Mouse (Mus musculus) limb, embryonic 14.5 days (tissue): ENCODE results near the gene Hist1h2be. TPM values are rescaled to one million over a fixed set of nuclear protein-coding genes. Genes with fewer than 3 reads are reported as not detected.

Source experiments
- ATAC-seq: fragments of 200-750 bp; cut with Nextera tagmentation; 2 replicates; pipeline ENCODE4 v1.8.0; 2017; ENCODE audit warnings: low read depth, moderate number of reproducible peaks, moderate TSS enrichment; ENCODE audit not compliant: low FRiP score
- DNase-seq: peaks from one replicate; pipeline ENCODE4 v3.0.0-alpha.2; 2015; ENCODE audit warnings: low spot score
- H3K27ac ChIP-seq: fragments of 300-500 bp; sonication (generic); replicated peaks from 2 replicates; pipeline ENCODE4 v1.5.1; 2014; ENCODE audit warnings: low read depth, mild to moderate bottlenecking, low read length, moderate library complexity, mixed read lengths
- H3K27me3 ChIP-seq: fragments of 300-500 bp; sonication (generic); 2 replicates; pipeline ENCODE4 v1.6.1; 2014; ENCODE audit warnings: low read length, mixed read lengths; ENCODE audit not compliant: control insufficient read depth, insufficient read depth
- H3K36me3 ChIP-seq: fragments of 300-500 bp; sonication (generic); 2 replicates; pipeline ENCODE4 v1.6.1; 2014; ENCODE audit warnings: mild to moderate bottlenecking, low read length, moderate library complexity, mixed read lengths; ENCODE audit not compliant: control insufficient read depth, insufficient read depth
- H3K4me1 ChIP-seq: fragments of 300-500 bp; sonication (generic); 2 replicates; pipeline ENCODE4 v1.6.1; 2014; ENCODE audit warnings: antibody characterized with exemption, low read length, mixed read lengths; ENCODE audit not compliant: control insufficient read depth, insufficient read depth
- H3K4me2 ChIP-seq: fragments of 300-500 bp; sonication (generic); replicated peaks from 2 replicates; pipeline ENCODE4 v1.6.1; 2014; ENCODE audit warnings: low read depth, mild to moderate bottlenecking, low read length, moderate library complexity; ENCODE audit not compliant: severe bottlenecking
- H3K4me3 ChIP-seq: fragments of 300-500 bp; sonication (generic); replicated peaks from 2 replicates; pipeline ENCODE4 v1.5.1; 2014; ENCODE audit warnings: low read length
- H3K9ac ChIP-seq: fragments of 300-500 bp; sonication (generic); 2 replicates; pipeline ENCODE4 v1.6.1; 2014; ENCODE audit warnings: mild to moderate bottlenecking, low read depth, low read length, moderate library complexity; ENCODE audit not compliant: severe bottlenecking
- H3K9me3 ChIP-seq: fragments of 300-500 bp; sonication (generic); 2 replicates; pipeline ENCODE4 v1.6.1; 2016; ENCODE audit warnings: low read length; ENCODE audit not compliant: control insufficient read depth
- POLR2A ChIP-seq: fragments of 200-500 bp; IDR thresholded peaks from 2 replicates; pipeline ENCODE4 v1.8.0; 2012; ENCODE audit warnings: inconsistent platforms, mild to moderate bottlenecking, moderate library complexity, borderline replicate concordance; ENCODE audit not compliant: insufficient read depth, insufficient read length; ENCODE audit errors: extremely low read depth
- WGBS: fragments of 180-500 bp; shearing (Covaris S2); extraction: QIAGEN DNeasy Blood & Tissue Kit; methylation state at CpG from one replicate; pipeline ENCODE4 v1.1.7; 2014; 5-methylcytosine and 5-hydroxymethylcytosine counted together
- polyA plus RNA-seq, 2 experiments: library from polyadenylated mRNA; depleted of rRNA in 1 of 2; stranded (reverse) in 1 of 2; unstranded in 1 of 2; fragments of >200 nt; fragmentation: Nextera tagmentation in 1 of 2; extraction: Ambion mirVana in 1 of 2; gene quantifications; 2 replicates each; pipeline versions ENCODE4 v1.2.1 to v1.2.3; 2012 to 2014

The Hist1h2be gene
- polyA plus RNA-seq, 2 experiments: 1.5 to 3.0 TPM

- no peaks in the 10 kb centered on the region for H3K4me1 ChIP-seq
- DNase-seq: no peak
- no peak for ATAC-seq
Measured at GRCm38 (mm10) chr13:23609844-23610243, 11.1 kb downstream of the Hist1h2be start.

DNA sequence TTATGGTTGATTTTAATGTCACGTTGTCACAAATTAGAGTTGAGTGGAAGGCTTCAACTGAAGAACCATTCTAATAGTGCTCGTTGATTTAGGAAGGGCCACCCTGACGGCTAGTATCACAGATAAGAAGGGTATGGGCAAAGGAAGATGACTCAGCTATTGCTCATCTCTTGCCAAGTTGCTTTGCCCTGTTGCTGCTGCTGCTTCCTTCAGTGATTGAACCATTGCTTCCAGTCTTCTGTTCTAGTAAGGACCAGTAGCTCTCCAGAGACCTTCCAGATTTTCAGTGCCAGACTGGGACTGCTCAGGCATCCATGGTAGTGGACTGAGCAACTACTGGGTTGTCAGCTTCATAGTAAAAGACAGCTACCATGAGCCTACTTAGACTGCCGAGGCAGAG is 11.7 kb downstream of the Hist1h2be start:
- Histone ChIP-seq H3K4me3 (no peak overlapping the region), H3K36me3 (no peaks in the 10 kb centered on the region), H3K4me2 (no peak overlapping the region), H3K9ac (no peak overlapping the region), H3K27ac (no peak overlapping the region), H3K4me1 (no peaks in the 10 kb centered on the region), H3K27me3 (no peaks in the 10 kb centered on the region), H3K9me3 (no peaks in the 10 kb centered on the region)
- no peak for TF ChIP-seq POLR2A
- ATAC-seq (no peak), DNase-seq (no peak)
- WGBS: 89% methylated on average over 4 of the region's 4 CpGs

More at GRCm38 (mm10) chr13:23609844-23610243, 11.1 kb downstream of the Hist1h2be start:
- TF ChIP-seq POLR2A: no peak
- Histone ChIP-seq H3K9ac (no peak overlapping the region), H3K36me3 (no peaks in the 10 kb centered on the region), H3K27ac (no peak overlapping the region), H3K9me3 (no peaks in the 10 kb centered on the region), H3K4me2 (no peak overlapping the region), H3K27me3 (no peaks in the 10 kb centered on the region), H3K4me3 (no peak overlapping the region)

- H3K27me3 ChIP-seq: no peaks in the 10 kb centered on the region
- 93% methylated on average over 3 of the region's 3 CpGs for WGBS
Measured at GRCm38 (mm10) chr13:23605052-23605451, 15.9 kb downstream of the Hist1h2be start.

DNA sequence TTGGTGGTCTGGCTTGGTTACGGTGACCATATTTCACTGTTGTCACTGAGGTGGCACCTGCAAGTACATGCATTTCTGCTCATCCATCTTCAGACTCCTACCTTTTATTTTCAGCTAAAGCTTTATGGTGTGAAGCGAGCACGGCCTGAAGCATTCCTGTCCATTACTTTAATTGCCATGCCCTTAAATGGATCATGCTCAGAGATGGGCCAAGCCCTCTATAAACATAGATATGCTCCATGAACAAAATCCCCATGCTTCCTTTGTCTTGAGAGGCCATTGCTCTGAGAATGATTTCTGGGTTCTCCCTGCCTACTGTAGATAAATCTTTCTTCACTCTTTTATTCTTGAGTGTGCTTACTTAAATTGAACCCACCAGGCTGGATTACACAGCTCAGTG is 16.5 kb downstream of the Hist1h2be start:
- ATAC-seq: no peak
- Histone ChIP-seq H3K27me3 (no peaks in the 10 kb centered on the region), H3K4me2 (no peak overlapping the region), H3K9me3 (no peaks in the 10 kb centered on the region), H3K9ac (no peak overlapping the region), H3K4me3 (no peak overlapping the region), H3K27ac (no peak overlapping the region), H3K36me3 (no peaks in the 10 kb centered on the region), H3K4me1 (no peaks in the 10 kb centered on the region)
- no peak for TF ChIP-seq POLR2A
- DNase-seq: no peak
- 89% methylated on average over 3 of the region's 3 CpGs for WGBS

More at GRCm38 (mm10) chr13:23605052-23605451, 15.9 kb downstream of the Hist1h2be start:
- H3K36me3 ChIP-seq: no peaks in the 10 kb centered on the region
- H3K27ac ChIP-seq: no peak overlapping the region
- no peak overlapping the region for H3K4me3 ChIP-seq
- no peak for TF ChIP-seq POLR2A
- H3K9me3 ChIP-seq: no peaks in the 10 kb centered on the region
- ATAC-seq (no peak), DNase-seq (no peak)
- no peaks in the 10 kb centered on the region for H3K4me1 ChIP-seq
- no peak overlapping the region for H3K4me2 ChIP-seq
- no peak overlapping the region for H3K9ac ChIP-seq

GRCm38 (mm10) chr13:23603182-23603699 is 17.7 kb downstream of the Hist1h2be start:
- TF ChIP-seq POLR2A: no peak
- no peaks in the 10 kb centered on the region for H3K9me3 ChIP-seq

More at GRCm38 (mm10) chr13:23603182-23603699, 17.7 kb downstream of the Hist1h2be start:
- H3K4me1 ChIP-seq: no peaks in the 10 kb centered on the region
- no peak overlapping the region for H3K27ac ChIP-seq
- no peak overlapping the region for H3K4me2 ChIP-seq
- H3K36me3 ChIP-seq: no peaks in the 10 kb centered on the region
- whole genome bisulfite sequencing: 75% methylated on average over 7 of the region's 7 CpGs
- no peak overlapping the region for H3K9ac ChIP-seq
- H3K27me3 ChIP-seq: no peaks in the 10 kb centered on the region
- no peak overlapping the region for H3K4me3 ChIP-seq
- DNase-seq (no peak), ATAC-seq (no peak)
